Mouse (Mus musculus): Measurements from ENCODE around the gene Taar7a.
A peak's percentile ranks its signal among the peaks of the same experiment; 100 is the strongest.

DNA sequence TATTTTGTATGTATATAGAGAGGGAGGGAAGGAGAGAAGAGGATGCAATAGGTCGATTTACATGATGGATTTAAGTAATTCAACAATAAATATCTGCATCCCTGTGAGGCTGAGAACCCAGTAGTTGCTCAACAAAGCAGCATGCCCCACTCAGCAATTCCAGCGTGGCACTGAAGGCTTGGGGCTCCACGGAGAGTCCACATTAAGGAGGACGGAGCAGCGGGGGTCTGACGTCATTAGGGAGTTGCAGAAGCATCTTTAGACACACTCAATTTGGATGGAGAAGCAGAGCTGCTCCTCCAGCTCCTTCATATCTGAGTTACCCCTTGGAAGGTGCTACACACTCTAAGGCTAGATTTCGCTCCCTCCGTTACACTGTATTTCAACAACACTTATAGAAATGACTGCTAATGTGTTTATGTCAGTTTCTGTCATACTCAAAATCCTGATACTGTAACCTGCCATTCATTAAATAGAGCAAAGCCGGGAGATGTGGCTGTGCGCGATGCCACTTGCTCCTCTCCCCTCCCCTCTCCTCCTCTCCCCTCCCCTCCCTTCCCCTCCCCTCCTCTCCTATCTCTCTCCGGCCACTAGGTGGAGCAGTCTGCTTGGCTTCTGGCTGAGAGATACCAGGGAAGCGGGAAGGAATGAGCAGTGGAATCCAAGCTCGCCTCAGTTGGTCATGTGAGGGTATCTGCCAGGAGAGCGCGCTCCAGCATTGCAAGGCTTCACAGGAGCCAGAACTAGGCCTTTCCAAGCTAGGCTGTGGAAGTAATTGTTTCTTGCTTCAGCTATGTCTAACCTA lies 14.2 kb downstream of the Taar7a start:
- TF ChIP-seq CTCF (IDR thresholded peaks at IDR 0.05; ENCODE audit: borderline replicate concordance, extremely low read depth, insufficient read depth, insufficient read length) (peak; percentile 69), POLR2A (IDR thresholded peaks at IDR 0.05; ENCODE audit: borderline replicate concordance, extremely low read depth, insufficient read depth, insufficient read length, poor library complexity, severe bottlenecking) (no peak)
